Mouse (Mus musculus): Measurements from ENCODE around the gene Tmem160.

The Tmem160 gene

GRCm38 (mm10) chr7:16493361-16493760 lies 40.8 kb downstream of the Tmem160 start:
- DNase-seq = peak; percentile 31

- no peak for DNase-seq
Measured at GRCm38 (mm10) chr7:16496260-16496659, 43.7 kb downstream of the Tmem160 start.

- no peak for DNase-seq
Measured at GRCm38 (mm10) chr7:16499671-16500104, 47.1 kb downstream of the Tmem160 start.

GRCm38 (mm10) chr7:16501571-16501970 lies 49.0 kb downstream of the Tmem160 start:
- DNase-seq = no peak

- DNase-seq = no peak
Measured at GRCm38 (mm10) chr7:16504573-16505225, 52.1 kb downstream of the Tmem160 start.

Measured in right cerebral cortex, adult 18-20 months (tissue).